Mouse (Mus musculus): ENCODE measurements around the gene Smco3. TPM values are rescaled to one million over a fixed set of nuclear protein-coding genes. Genes with fewer than 3 reads are reported as not detected.

Gene Smco3
- polyA plus RNA-seq, 1 experiment from 2014 or later: 0.79 TPM

DNA sequence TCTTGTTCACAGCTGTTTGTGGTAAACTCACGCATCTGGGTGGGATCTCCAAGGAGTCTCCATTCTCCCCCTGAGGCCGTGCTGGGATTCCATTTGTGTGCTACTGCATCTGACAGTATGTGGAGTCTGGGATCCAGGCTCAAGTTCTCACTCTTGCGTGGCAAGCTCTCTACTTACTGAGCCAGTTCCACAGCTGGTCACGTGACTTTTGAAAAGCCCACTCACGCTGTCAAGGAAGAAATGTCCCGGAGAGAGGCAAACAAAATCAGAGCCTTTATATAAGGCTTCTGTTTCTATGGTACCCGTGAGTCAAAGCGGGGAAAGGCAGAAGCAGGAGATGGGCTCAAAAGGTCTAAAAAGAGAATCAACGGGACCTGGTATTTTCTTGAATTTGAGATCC lies 52.5 kb downstream of the Smco3 start:
- H3K4me3 ChIP-seq: no peak overlapping the region
- H3K4me1 ChIP-seq: no peaks in the 10 kb centered on the region
- 79% methylated on average over 9 of the region's 9 CpGs for WGBS
- no peak for ATAC-seq (ENCODE audit: low FRiP score, low read depth)
- H3K4me2 ChIP-seq (replicated peaks): no peak overlapping the region
- no peaks in the 10 kb centered on the region for H3K9me3 ChIP-seq
- H3K27me3 ChIP-seq: no peaks in the 10 kb centered on the region
- no peaks in the 10 kb centered on the region for H3K36me3 ChIP-seq
- H3K9ac ChIP-seq (replicated peaks): no peak overlapping the region
- no peak overlapping the region for H3K27ac ChIP-seq (replicated peaks)

DNA sequence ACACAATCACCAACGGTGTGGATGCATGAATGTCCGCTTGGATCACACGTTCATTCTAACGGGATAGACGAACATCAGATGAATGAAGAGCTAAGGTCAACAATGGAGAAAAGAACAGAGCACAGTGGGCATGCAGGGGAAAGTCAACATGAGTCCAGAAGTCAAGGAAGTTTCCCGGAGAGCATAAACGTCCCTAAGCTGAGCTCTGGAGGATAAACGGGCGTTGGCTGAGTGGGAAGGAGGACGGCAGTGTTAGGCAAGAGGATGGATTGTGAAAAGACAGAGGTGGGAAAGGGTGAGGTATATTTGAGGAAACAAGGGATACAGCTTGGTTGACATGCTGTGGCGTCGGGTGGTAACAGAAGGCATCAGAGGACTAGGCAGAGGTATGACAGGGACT lies 53.1 kb downstream of the Smco3 start:
- H3K9ac ChIP-seq (replicated peaks): no peak overlapping the region
- H3K4me1 ChIP-seq: no peaks in the 10 kb centered on the region
- 83% methylated on average over 12 of the region's 12 CpGs for WGBS
- H3K4me3 ChIP-seq: no peak overlapping the region
- H3K9me3 ChIP-seq: no peaks in the 10 kb centered on the region
- H3K36me3 ChIP-seq: no peaks in the 10 kb centered on the region
- no peak overlapping the region for H3K4me2 ChIP-seq (replicated peaks)
- no peaks in the 10 kb centered on the region for H3K27me3 ChIP-seq
- H3K27ac ChIP-seq (replicated peaks): no peak overlapping the region
- ATAC-seq (ENCODE audit: low FRiP score, low read depth): no peak

DNA sequence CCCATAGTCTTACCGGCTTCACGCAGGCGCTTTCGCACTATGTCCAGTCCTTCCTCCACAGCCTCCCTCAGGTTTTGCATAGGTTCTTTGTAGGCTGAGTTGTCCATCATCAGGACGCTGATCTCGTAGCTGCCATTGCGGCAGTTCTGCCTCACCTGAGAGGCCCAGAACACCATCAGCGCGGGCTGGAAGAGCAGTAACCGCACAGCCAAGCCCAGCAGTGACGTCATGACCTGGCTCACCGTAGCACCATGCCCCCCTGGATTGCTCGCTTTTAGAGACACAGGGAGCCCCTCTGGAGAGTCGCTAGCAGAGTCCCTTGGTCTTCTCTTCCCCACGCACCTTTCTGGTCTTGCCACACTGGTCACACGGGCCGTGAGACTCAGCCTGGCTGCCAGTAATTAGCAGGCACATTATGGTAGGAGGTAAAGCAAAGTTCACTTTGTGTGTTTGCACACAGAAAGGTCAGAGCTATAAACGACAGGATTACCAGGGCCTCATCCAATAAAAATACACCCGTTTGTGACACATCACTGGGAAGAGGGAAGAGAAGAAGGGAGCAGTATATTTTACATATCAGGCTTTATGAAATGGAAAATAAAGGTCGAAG lies 53.8 kb downstream of the Smco3 start, which contains the start of gene Gucy2c:
Gene Gucy2c, minus strand, starts transcription at position 389 of the 610 bp plus-strand sequence.
- no peak within 1 kb of the TSS for H3K27ac ChIP-seq (replicated peaks)
- WGBS: 83% methylated on average over 20 of the region's 20 CpGs
- no peaks in the 10 kb centered on the region for H3K4me1 ChIP-seq
- H3K4me3 ChIP-seq: no peak within 1 kb of the TSS
- no peaks in the 10 kb centered on the region for H3K36me3 ChIP-seq
- no peaks in the 10 kb centered on the region for H3K27me3 ChIP-seq
- H3K4me2 ChIP-seq (replicated peaks): no peak within 1 kb of the TSS
- H3K9me3 ChIP-seq: no peaks in the 10 kb centered on the region
- ATAC-seq (ENCODE audit: low FRiP score, low read depth): no peak
- H3K9ac ChIP-seq (replicated peaks): no peak within 1 kb of the TSS

Small RNA genes lying within 50 kb of the gene (microRNA-seq; reads per million reads assigned to microRNA genes)
- gene Gm44364: not detected

Other genes with a start within 250 kb of the Smco3 start
- 0.84 TPM in 2 replicates for gene Plbd1, start 173.5 kb downstream of the Smco3 start, polyA plus RNA-seq (2016; fragmentation: Nextera tagmentation; extraction: Ambion mirVana)
- gene Gucy2c, start 53.7 kb downstream of the Smco3 start, polyA plus RNA-seq (2016; fragmentation: Nextera tagmentation; extraction: Ambion mirVana): 0.39 and 0.64 TPM in 2 replicates
- 0.84 and 0.94 TPM in 2 replicates for gene Hist4h4, start 31.0 kb downstream of the Smco3 start, polyA plus RNA-seq (2016; fragmentation: Nextera tagmentation; extraction: Ambion mirVana)
- gene H2afj, start 27.2 kb downstream of the Smco3 start, polyA plus RNA-seq (2016; fragmentation: Nextera tagmentation; extraction: Ambion mirVana): 114 and 117 TPM in 2 replicates
- 2.0 and 2.3 TPM in 2 replicates for gene BC049715, start 7.8 kb downstream of the Smco3 start, polyA plus RNA-seq (2016; fragmentation: Nextera tagmentation; extraction: Ambion mirVana)
- gene Wbp11, start 7.2 kb downstream of the Smco3 start, polyA plus RNA-seq (2016; fragmentation: Nextera tagmentation; extraction: Ambion mirVana): 126 and 132 TPM in 2 replicates
- 0.56 and 0.69 TPM in 2 replicates for gene Art4, start 22.3 kb upstream of the Smco3 start, polyA plus RNA-seq (2016; fragmentation: Nextera tagmentation; extraction: Ambion mirVana)
- gene Mgp, start 40.4 kb upstream of the Smco3 start, polyA plus RNA-seq (2016; fragmentation: Nextera tagmentation; extraction: Ambion mirVana): 7.2 and 10.9 TPM in 2 replicates
- not detected in 2 replicates for gene Erp27, start 86.7 kb upstream of the Smco3 start, polyA plus RNA-seq (2016; fragmentation: Nextera tagmentation; extraction: Ambion mirVana)
- gene Pde6h, start 88.4 kb upstream of the Smco3 start, polyA plus RNA-seq (2016; fragmentation: Nextera tagmentation; extraction: Ambion mirVana): not detected in 2 replicates
- gene Arhgdib, start 106.4 kb upstream of the Smco3 start, polyA plus RNA-seq (2016; fragmentation: Nextera tagmentation; extraction: Ambion mirVana): 17.9 and 23.1 TPM in 2 replicates